Mouse (Mus musculus): Measurements from ENCODE around the gene Gm21974. TPM values are rescaled to one million over a fixed set of nuclear protein-coding genes. Genes with fewer than 3 reads are reported as not detected.
"Not testable (repeated sequence)": the region's sequence is repeated elsewhere in the genome, so short reads cannot be mapped to it uniquely, and the experiment has no call there.

Gene Gm21974
- polyA plus RNA-seq, 1 experiment from 2014 or later, result not detected

- Histone ChIP-seq H3K4me2 (ENCODE audit: low read depth, low read length) (no peak overlapping the region), H3K9me3 (ENCODE audit: control insufficient read depth, low read length) (no peaks in the 10 kb centered on the region), H3K9ac (ENCODE audit: low read depth, low read length) (no peak overlapping the region), H3K4me1 (ENCODE audit: control insufficient read depth, insufficient read depth, low read length) (no peaks in the 10 kb centered on the region), H3K27me3 (replicated peaks; ENCODE audit: control insufficient read depth, insufficient read depth, low read length) (no peaks in the 10 kb centered on the region), H3K4me3 (ENCODE audit: low read length) (no peak overlapping the region), H3K36me3 (ENCODE audit: control insufficient read depth, insufficient read depth, low read length) (0 out of 2 replicates have a peak, but pooled peaks cover 12% of the 10 kb centered on the region), H3K27ac (ENCODE audit: low read length) (no peak overlapping the region)
- ATAC-seq, result no peak
- WGBS, result 67% methylated on average over 6 of the region's 6 CpGs
These were observed 45.0 kb downstream of the Gm21974 start for GRCm38 (mm10) chr7:127849973-127850875.

DNA sequence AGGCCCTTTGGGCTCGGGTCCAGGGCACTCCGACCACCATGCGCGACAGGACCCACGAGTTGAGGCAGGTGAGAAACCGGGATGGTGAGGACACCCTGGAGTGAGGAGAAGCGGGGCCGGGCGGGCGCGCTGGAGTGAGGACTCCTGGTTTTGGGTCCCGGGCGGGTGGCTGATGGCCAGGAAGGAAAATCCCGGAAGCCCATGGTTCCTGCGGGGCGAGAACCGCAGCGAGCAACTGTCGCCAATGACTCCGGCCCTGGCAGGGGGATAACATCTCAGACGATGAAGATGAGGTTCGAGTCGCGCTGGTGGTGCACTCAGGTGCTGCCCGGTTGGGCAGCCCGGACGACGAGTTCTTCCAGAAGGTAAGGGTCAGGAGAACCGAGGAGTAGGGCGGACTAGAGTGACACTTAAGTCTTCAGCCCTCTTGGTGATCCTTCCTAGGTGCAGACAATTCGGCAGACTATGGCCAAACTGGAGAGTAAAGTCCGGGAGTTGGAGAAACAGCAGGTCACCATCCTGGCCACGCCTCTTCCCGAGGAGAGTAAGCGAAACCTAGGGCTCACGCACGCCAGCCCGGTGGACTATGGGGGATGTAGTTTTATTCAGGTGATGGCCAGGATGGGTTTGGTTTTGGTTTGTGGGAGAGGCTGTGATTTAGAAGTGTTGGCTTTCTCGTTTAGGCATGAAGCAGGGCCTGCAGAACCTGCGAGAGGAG, 53.1 kb downstream of the Gm21974 start:
- peaks cover 9% of the 10 kb centered on the region; the same call in 1 of the 2 replicates for H3K36me3 ChIP-seq (ENCODE audit: control insufficient read depth, insufficient read depth, low read length)
- peak; percentile 79 for ATAC-seq
- H3K9me3 ChIP-seq (ENCODE audit: control insufficient read depth, low read length), result no peaks in the 10 kb centered on the region
- peak overlapping the region; percentile 79 for H3K4me2 ChIP-seq (ENCODE audit: low read depth, low read length)
- peaks cover 10% of the 10 kb centered on the region for H3K4me1 ChIP-seq (ENCODE audit: control insufficient read depth, insufficient read depth, low read length)
- H3K9ac ChIP-seq (ENCODE audit: low read depth, low read length), result peak overlapping the region; percentile 88
- H3K4me3 ChIP-seq (ENCODE audit: low read length), result peak overlapping the region; percentile 75
- H3K27ac ChIP-seq (ENCODE audit: low read length), result peak overlapping the region; percentile 94
- WGBS, result under 1% methylated on average over 35 of the region's 40 CpGs
- no peaks in the 10 kb centered on the region for H3K27me3 ChIP-seq (replicated peaks; ENCODE audit: control insufficient read depth, insufficient read depth, low read length)

- Histone ChIP-seq H3K36me3 (ENCODE audit: control insufficient read depth, insufficient read depth, low read length) (peaks cover 2% of the 10 kb centered on the region; the same call in 1 of the 2 replicates), H3K9ac (ENCODE audit: low read depth, low read length) (peak overlapping the region; percentile 88), H3K4me3 (ENCODE audit: low read length) (peak overlapping the region; percentile 75), H3K4me1 (ENCODE audit: control insufficient read depth, insufficient read depth, low read length) (peaks cover 10% of the 10 kb centered on the region), H3K27ac (ENCODE audit: low read length) (peak overlapping the region; percentile 94), H3K27me3 (replicated peaks; ENCODE audit: control insufficient read depth, insufficient read depth, low read length) (no peaks in the 10 kb centered on the region), H3K4me2 (ENCODE audit: low read depth, low read length) (peak overlapping the region; percentile 79), H3K9me3 (ENCODE audit: control insufficient read depth, low read length) (no peaks in the 10 kb centered on the region)
- under 1% methylated on average over 44 of the region's 46 CpGs for WGBS
- ATAC-seq, result peak; percentile 91
These were observed 53.8 kb downstream of the Gm21974 start for GRCm38 (mm10) chr7:127841340-127842000.

GRCm38 (mm10) chr7:127840886-127841285, 54.4 kb downstream of the Gm21974 start:
- peaks cover 10% of the 10 kb centered on the region for H3K4me1 ChIP-seq (ENCODE audit: control insufficient read depth, insufficient read depth, low read length)
- ATAC-seq, result peak; percentile 19
- WGBS, result 3% methylated on average over 15 of the region's 15 CpGs
- H3K27me3 ChIP-seq (replicated peaks; ENCODE audit: control insufficient read depth, insufficient read depth, low read length), result no peaks in the 10 kb centered on the region
- H3K9me3 ChIP-seq (ENCODE audit: control insufficient read depth, low read length), result no peaks in the 10 kb centered on the region
- peaks cover 2% of the 10 kb centered on the region; the same call in 1 of the 2 replicates for H3K36me3 ChIP-seq (ENCODE audit: control insufficient read depth, insufficient read depth, low read length)
- H3K9ac ChIP-seq (ENCODE audit: low read depth, low read length), result peak overlapping the region; percentile 88
- peak overlapping the region; percentile 79 for H3K4me2 ChIP-seq (ENCODE audit: low read depth, low read length)
- H3K4me3 ChIP-seq (ENCODE audit: low read length), result peak overlapping the region; percentile 75
- peak overlapping the region; percentile 94 for H3K27ac ChIP-seq (ENCODE audit: low read length)

DNA sequence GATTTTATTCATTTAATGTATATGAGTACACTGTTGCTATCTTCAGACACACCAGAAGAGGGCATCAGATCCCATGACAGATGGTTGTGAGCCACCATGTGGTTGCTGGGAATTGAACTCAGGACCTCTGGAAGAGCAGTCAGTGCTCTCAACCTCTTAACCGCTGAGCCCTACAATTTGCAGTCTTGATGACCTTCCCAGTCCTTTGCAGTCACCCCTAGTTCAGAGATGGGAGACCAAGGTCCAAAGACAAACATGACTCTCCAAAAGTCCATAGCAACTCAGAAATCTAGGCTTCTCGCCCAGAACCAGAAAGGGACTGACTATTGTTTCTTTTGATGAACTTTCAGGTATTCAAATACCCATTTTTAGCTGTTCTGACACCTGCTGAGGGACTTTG, 55.2 kb downstream of the Gm21974 start:
- not testable (repeated sequence) for H3K4me2 ChIP-seq (ENCODE audit: low read depth, low read length); H3K27me3 ChIP-seq (replicated peaks; ENCODE audit: control insufficient read depth, insufficient read depth, low read length); H3K9me3 ChIP-seq (ENCODE audit: control insufficient read depth, low read length); ATAC-seq; H3K27ac ChIP-seq (ENCODE audit: low read length); H3K9ac ChIP-seq (ENCODE audit: low read depth, low read length); H3K4me3 ChIP-seq (ENCODE audit: low read length); H3K36me3 ChIP-seq (ENCODE audit: control insufficient read depth, insufficient read depth, low read length)
- 79% methylated on average over 2 of the region's 2 CpGs for WGBS
- H3K4me1 ChIP-seq (ENCODE audit: control insufficient read depth, insufficient read depth, low read length), result peaks cover 10% of the 10 kb centered on the region

DNA sequence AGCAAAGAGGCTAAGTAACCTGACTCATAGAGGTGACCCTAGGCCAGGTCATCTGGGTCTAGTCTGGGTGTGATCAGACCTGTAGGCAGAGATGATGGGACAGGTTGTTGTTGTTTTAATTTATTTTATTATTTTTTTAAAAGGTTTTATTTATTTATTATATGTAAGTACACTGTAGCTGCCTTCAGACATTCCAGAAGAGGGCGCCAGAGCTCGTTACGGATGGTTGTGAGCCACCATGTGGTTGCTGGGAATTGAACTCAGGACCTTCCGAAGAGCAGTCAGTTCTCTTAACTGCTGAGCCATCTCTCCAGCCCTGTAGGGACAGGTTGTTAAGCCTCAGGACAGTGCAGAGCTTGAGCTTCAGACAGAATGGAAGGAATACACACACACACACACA, 57.4 kb downstream of the Gm21974 start:
- not testable (repeated sequence) for H3K27me3 ChIP-seq (replicated peaks; ENCODE audit: control insufficient read depth, insufficient read depth, low read length); H3K9me3 ChIP-seq (ENCODE audit: control insufficient read depth, low read length); H3K4me3 ChIP-seq (ENCODE audit: low read length); H3K9ac ChIP-seq (ENCODE audit: low read depth, low read length); H3K27ac ChIP-seq (ENCODE audit: low read length); H3K36me3 ChIP-seq (ENCODE audit: control insufficient read depth, insufficient read depth, low read length); H3K4me1 ChIP-seq (ENCODE audit: control insufficient read depth, insufficient read depth, low read length); H3K4me2 ChIP-seq (ENCODE audit: low read depth, low read length); ATAC-seq
- 76% methylated on average over 4 of the region's 4 CpGs for WGBS

DNA sequence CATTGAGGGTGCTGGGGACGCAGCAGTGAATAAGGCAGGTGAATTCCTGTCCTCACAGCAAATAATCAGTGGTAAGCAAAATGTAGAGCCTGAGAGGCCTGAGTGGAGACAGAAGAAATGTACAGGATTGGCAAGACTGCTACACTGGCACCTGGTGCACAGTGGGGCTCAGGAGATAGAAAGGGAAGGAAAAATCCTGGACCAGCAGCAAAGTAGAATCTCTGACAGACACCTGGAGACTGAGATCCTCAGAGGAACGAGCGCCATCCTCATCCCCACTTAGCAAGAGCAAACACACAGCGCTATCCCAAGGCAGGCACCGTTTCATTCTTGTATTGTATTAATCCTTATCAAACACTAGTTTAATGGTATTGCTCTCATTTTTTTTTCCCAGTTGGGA, 57.8 kb downstream of the Gm21974 start:
- Histone ChIP-seq H3K4me2 (ENCODE audit: low read depth, low read length) (no peak overlapping the region), H3K4me1 (ENCODE audit: control insufficient read depth, insufficient read depth, low read length) (0 out of 2 replicates have a peak, but pooled peaks cover 4% of the 10 kb centered on the region), H3K27me3 (replicated peaks; ENCODE audit: control insufficient read depth, insufficient read depth, low read length) (no peaks in the 10 kb centered on the region), H3K9ac (ENCODE audit: low read depth, low read length) (no peak overlapping the region), H3K36me3 (ENCODE audit: control insufficient read depth, insufficient read depth, low read length) (no peaks in the 10 kb centered on the region), H3K9me3 (ENCODE audit: control insufficient read depth, low read length) (no peaks in the 10 kb centered on the region), H3K4me3 (ENCODE audit: low read length) (no peak overlapping the region), H3K27ac (ENCODE audit: low read length) (no peak overlapping the region)
- WGBS, result 90% methylated on average over 5 of the region's 5 CpGs
- ATAC-seq, result no peak
